Mouse (Mus musculus) limb, embryonic 13.5 days (tissue): ENCODE results near the gene Ltbp1. TPM values are rescaled to one million over a fixed set of nuclear protein-coding genes. Genes with fewer than 3 reads are reported as not detected.

ENCODE experiments used
- ATAC-seq: fragments of 200-750 bp; cut with Nextera tagmentation; 2 replicates; pipeline ENCODE4 v1.8.0; 2017; ENCODE audit warnings: low read depth, moderate number of reproducible peaks, moderate TSS enrichment; ENCODE audit not compliant: low FRiP score
- H3K27ac ChIP-seq: fragments of 300-500 bp; sonication (generic); 2 replicates; pipeline ENCODE4 v1.5.1; 2015; ENCODE audit warnings: inconsistent platforms, mild to moderate bottlenecking, moderate library complexity
- H3K27me3 ChIP-seq: fragments of 300-500 bp; sonication (generic); 2 replicates; pipeline ENCODE4 v1.6.1; 2015; ENCODE audit warnings: mild to moderate bottlenecking, inconsistent platforms
- H3K36me3 ChIP-seq: fragments of 300-500 bp; sonication (generic); 2 replicates; pipeline ENCODE4 v1.6.1; 2015; ENCODE audit warnings: inconsistent platforms, mild to moderate bottlenecking, moderate library complexity
- H3K4me1 ChIP-seq: fragments of 300-500 bp; sonication (generic); 2 replicates; pipeline ENCODE4 v1.6.1; 2015; ENCODE audit warnings: inconsistent platforms
- H3K4me2 ChIP-seq: fragments of 300-500 bp; sonication (generic); replicated peaks from 2 replicates; pipeline ENCODE4 v1.6.1; 2015; ENCODE audit warnings: inconsistent platforms, mild to moderate bottlenecking, moderate library complexity
- H3K4me3 ChIP-seq: fragments of 300-500 bp; sonication (generic); 2 replicates; pipeline ENCODE4 v1.5.1; 2015; ENCODE audit warnings: moderate library complexity, mild to moderate bottlenecking, inconsistent platforms
- H3K9ac ChIP-seq: fragments of 300-500 bp; sonication (generic); 2 replicates; pipeline ENCODE4 v1.6.1; 2015; ENCODE audit warnings: mild to moderate bottlenecking, inconsistent platforms
- H3K9me3 ChIP-seq: fragments of 300-500 bp; sonication (generic); 2 replicates; pipeline ENCODE4 v1.6.1; 2016; ENCODE audit warnings: inconsistent platforms
- WGBS: fragments of 180-500 bp; shearing (Covaris S2); methylation state at CpG from one replicate; pipeline ENCODE4 v1.1.7; 2015; 5-methylcytosine and 5-hydroxymethylcytosine counted together
- polyA plus RNA-seq: library from polyadenylated mRNA; unstranded; fragments of >200 nt; fragmentation: Nextera tagmentation; extraction: Ambion mirVana; gene quantifications from 2 replicates; pipeline ENCODE4 v1.2.1, GENCODE M21; 2015

Gene Ltbp1
- polyA plus RNA-seq, 1 experiment from 2014 or later, result 61.3 TPM

DNA sequence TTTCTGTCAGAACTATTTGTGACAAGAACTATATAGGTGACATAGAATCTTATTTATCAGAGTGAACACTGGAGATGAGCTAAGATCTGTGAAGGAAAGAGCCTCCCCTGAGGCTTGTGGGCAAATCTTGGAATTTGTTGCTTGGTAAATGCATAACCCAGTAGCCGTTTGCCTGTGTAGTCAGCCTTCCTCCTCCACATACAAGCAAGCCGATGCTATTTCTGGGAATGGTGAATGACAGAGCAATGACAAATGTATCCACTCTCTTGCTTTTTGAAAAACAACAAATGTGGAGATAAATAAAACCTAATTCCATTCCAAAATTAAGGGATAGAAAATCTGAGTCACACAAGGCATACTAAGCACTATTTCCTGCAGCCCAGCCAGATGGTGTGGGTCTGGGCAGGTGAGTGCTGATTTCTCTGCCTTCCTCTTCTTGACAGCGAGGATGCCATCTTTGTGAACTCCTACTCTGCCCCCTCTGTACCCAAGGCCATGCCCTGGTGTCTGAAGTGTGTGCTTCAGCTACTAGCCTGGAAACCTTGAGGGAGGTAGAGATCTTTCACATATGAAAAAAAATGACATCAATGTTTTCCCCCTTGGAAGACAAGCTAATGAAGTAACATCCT, 163.3 kb downstream of the Ltbp1 start:
- Histone ChIP-seq H3K36me3 (0 out of 2 replicates have a peak, but pooled peaks cover 6% of the 10 kb centered on the region), H3K4me1 (0 out of 2 replicates have a peak, but pooled peaks cover 3% of the 10 kb centered on the region), H3K27me3 (no peaks in the 10 kb centered on the region), H3K4me2 (no peak overlapping the region), H3K4me3 (no peak overlapping the region), H3K9ac (no peak overlapping the region), H3K27ac (no peak overlapping the region), H3K9me3 (no peaks in the 10 kb centered on the region)
- no peak for ATAC-seq
- 86% methylated on average over 3 of the region's 3 CpGs for WGBS

DNA sequence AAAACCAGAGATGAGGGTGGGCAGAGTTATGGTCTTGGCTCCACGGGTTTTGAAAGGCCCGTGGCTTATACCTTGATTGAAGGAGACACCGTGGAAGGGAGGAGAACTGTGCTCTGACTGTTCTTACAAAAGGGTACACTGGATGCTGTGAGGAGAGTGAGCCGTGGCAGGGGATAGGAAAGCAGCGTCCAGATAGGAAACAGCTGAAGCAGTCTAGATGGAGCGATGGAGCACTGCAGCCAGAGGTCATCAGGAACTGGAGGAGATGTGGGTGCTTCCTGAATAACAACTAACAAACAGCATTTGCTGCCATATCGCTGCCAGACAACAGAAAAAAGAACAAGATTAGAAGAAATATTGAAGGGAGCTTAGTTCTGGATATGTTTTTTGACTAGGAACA, 166.3 kb downstream of the Ltbp1 start:
- Histone ChIP-seq H3K4me3 (no peak overlapping the region), H3K9me3 (no peaks in the 10 kb centered on the region), H3K36me3 (0 out of 2 replicates have a peak, but pooled peaks cover 3% of the 10 kb centered on the region), H3K27me3 (no peaks in the 10 kb centered on the region), H3K4me1 (peaks cover 8% of the 10 kb centered on the region; the same call in 1 of the 2 replicates), H3K27ac (no peak overlapping the region), H3K9ac (no peak overlapping the region), H3K4me2 (no peak overlapping the region)
- ATAC-seq, result no peak
- 83% methylated on average over 7 of the region's 7 CpGs for WGBS

DNA sequence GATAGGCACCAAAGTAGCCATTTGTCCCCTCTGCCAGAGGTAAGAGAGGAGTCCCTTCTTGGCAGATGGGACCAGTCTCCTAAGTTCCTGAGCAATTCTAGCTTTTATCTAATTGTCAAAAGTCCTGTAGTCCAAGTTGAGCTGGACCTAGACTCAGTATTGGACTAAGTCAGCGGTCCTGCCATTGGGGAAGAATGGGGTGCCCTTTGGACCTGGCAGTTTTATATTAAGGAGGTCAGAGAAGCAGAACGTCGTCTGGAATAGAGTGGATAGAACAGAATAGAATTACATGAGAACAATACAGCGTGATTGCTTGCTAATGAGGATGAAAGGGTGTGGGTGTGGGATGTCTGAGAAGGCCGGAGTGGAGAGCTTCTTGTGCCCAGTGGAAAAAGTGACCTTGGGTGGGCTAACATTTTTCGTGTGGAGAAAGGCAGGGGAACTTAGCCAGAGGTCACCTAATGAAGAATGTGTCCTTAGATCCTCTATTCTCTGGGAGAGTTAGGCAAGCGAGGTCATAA, 167.4 kb downstream of the Ltbp1 start:
- Histone ChIP-seq H3K4me2 (no peak overlapping the region), H3K4me3 (no peak overlapping the region), H3K27me3 (no peaks in the 10 kb centered on the region), H3K4me1 (peaks cover 18% of the 10 kb centered on the region), H3K36me3 (0 out of 2 replicates have a peak, but pooled peaks cover 3% of the 10 kb centered on the region), H3K9ac (no peak overlapping the region), H3K27ac (no peak overlapping the region), H3K9me3 (no peaks in the 10 kb centered on the region)
- ATAC-seq, result no peak
- WGBS, result 89% methylated on average over 7 of the region's 7 CpGs

DNA sequence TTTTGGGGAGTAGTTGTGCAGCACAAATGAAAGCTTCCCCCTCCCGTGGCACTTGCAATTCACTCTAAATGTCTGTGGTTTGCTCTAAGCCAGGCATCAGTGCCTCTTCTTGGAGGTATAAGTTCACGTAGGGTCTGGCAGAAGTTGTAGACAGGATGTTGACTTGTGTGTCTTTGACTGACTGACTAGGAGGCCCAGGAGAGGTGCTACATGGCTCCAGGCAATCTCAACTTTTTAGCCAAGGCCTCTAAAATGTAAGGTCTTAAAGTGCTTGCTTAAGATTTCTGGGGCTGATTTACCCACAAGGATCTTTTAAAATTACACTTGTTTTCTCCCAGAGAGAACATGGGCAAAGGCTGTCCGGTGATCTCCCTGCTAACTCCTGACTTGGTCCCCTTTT, 169.1 kb downstream of the Ltbp1 start:
- Histone ChIP-seq H3K27ac (no peak overlapping the region), H3K36me3 (0 out of 2 replicates have a peak, but pooled peaks cover 3% of the 10 kb centered on the region), H3K9me3 (no peaks in the 10 kb centered on the region), H3K9ac (no peak overlapping the region), H3K4me2 (no peak overlapping the region), H3K4me3 (no peak overlapping the region), H3K4me1 (peaks cover 35% of the 10 kb centered on the region), H3K27me3 (no peaks in the 10 kb centered on the region)
- WGBS, result 81% methylated on average over 3 of the region's 3 CpGs
- ATAC-seq, result no peak

DNA sequence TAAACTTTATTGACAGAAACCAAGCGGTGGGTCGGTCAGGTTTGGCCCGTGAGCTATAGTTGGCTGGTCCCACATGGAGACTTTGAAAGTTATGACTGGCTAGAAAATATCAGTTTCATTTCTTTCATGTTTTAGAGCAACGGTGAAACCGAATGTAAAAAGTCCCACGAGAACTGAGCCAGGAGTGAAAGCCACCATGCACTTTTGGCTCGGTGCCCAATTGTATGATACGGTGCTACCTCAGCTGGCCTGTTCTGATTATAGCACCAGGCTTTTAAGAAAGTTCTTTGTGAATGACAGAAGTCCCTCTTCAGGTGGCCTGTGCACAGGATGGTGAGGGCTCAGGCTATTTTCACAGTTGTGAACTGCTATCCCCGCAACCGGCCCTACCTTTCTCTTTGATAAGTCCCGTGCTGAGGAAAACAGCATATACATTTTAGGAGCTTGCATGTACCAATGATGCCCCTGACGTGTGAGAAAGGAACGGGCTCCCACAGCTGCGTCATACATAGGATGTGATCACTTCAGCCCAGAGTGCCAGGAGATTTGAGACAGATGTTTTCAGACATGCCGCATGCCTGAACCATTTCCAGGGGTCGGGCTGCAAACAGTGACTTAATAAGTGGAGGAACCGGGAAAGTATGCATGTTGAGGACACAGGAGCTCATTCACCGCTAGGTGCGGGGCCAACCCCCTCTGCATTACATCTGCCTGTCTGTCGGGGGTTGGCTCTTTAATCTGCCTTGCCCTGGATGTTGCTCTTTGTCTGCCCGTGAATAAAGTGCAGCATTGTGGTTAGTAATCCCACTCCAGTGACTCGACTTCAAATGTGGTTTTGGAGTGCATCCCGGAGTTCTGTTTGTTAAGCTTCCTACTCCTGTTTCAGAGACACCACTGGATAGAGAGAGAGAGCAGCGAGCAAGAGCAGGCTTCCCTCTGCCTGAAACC, 172.8 kb downstream of the Ltbp1 start:
- WGBS, result 17% methylated on average over 24 of the region's 24 CpGs
- Histone ChIP-seq H3K27ac (peak overlapping the region; percentile 80), H3K9me3 (no peaks in the 10 kb centered on the region), H3K4me2 (peak overlapping the region; percentile 57), H3K27me3 (no peaks in the 10 kb centered on the region), H3K4me1 (peaks cover 63% of the 10 kb centered on the region), H3K36me3 (no peaks in the 10 kb centered on the region), H3K4me3 (peak overlapping the region; percentile 8), H3K9ac (peak overlapping the region; percentile 25; the same call in 1 of the 2 replicates)
- peak; percentile 86 for ATAC-seq

DNA sequence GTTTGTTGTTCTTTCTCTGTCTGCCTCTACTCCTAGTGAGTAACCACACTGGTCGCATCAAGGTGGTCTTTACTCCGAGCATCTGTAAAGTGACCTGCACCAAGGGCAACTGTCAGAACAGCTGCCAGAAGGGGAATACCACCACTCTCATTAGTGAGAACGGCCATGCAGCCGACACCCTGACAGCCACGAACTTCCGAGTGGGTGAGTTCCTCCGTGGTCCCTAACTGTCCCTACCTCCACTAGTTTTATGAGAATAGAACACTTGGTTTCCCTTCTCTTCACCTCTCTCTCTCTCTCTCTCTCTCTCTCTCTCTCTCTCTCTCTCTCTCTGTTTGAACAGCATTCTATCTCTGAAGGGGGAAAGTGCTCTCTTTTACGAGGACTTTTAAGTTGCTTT, 173.6 kb downstream of the Ltbp1 start:
- H3K4me3 ChIP-seq, result peak overlapping the region; percentile 30
- ATAC-seq, result no peak

DNA sequence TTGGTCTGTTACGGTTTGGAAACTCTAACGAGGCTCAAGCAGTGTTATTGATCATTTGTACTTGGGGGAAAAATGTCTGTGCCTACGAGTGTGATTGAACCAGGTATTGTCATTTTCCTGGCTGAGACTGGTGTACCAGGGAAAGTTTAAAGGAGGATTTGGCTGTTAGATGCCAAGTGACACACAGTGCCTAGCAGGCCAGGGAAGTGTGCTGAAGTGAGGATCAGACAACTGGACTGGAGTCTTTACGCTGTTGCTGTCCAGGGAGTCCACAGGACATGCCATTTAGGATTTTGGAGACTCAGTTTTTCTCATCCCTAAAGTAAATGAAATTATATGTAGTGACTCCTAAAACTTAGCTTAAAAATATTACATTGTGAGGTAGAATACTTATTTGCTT, 174.9 kb downstream of the Ltbp1 start:
- ATAC-seq, result no peak
- Histone ChIP-seq H3K4me1 (peaks cover 61% of the 10 kb centered on the region), H3K9ac (0 out of 2 replicates have a peak overlapping the region, but pooled peaks have one; percentile 13), H3K4me2 (peak overlapping the region; percentile 57), H3K4me3 (no peak overlapping the region), H3K27ac (no peak overlapping the region), H3K27me3 (no peaks in the 10 kb centered on the region), H3K9me3 (no peaks in the 10 kb centered on the region), H3K36me3 (peaks cover under 1% of the 10 kb centered on the region; the same call in 1 of the 2 replicates)
- WGBS, result 67% methylated on average over 4 of the region's 4 CpGs

More for the DNA sequence above, 173.6 kb downstream of the Ltbp1 start:
- Histone ChIP-seq H3K36me3 (no peaks in the 10 kb centered on the region), H3K4me2 (peak overlapping the region; percentile 57), H3K9me3 (no peaks in the 10 kb centered on the region), H3K4me1 (peaks cover 65% of the 10 kb centered on the region), H3K27me3 (no peaks in the 10 kb centered on the region), H3K27ac (no peak overlapping the region), H3K9ac (peak overlapping the region; percentile 43)
- 21% methylated on average over 8 of the region's 8 CpGs for WGBS

DNA sequence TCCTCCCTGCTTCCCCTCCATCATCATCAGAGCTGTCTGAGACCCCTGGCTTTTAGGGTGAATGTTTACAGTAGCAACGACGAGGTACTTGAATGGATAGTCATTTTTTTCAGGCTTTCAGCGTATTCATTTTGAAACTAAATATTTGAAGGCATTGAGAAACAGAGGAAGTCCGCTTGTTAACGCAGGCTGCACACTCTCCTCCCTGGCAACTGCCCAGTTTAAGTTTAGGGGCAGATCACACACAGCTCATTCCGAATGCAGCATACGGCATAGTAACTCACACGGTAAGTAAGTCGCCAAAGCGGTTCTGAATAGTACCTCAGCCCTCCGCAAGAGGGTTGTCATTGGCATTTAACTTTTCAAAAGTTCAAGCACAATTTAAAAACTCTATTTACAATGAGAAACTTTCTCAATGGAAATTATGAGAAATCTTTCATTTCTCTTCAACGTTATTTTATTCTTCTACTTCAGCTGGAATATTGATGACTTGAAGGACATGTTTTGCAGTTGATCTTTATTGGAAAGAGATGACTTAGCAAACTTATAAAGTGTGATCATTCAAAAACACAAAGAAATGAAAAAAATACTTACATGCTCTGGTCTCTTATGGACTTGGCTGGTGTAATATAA, 175.7 kb downstream of the Ltbp1 start:
- H3K36me3 ChIP-seq, result peaks cover 7% of the 10 kb centered on the region
- 64% methylated on average over 12 of the region's 12 CpGs for WGBS
- H3K4me3 ChIP-seq, result no peak overlapping the region
- no peaks in the 10 kb centered on the region for H3K27me3 ChIP-seq
- no peak overlapping the region for H3K9ac ChIP-seq
- H3K27ac ChIP-seq, result no peak overlapping the region
- peaks cover 61% of the 10 kb centered on the region for H3K4me1 ChIP-seq
- no peak for ATAC-seq
- 0 out of 2 replicates have a peak overlapping the region, but pooled peaks have one; percentile 11 for H3K4me2 ChIP-seq
- H3K9me3 ChIP-seq, result no peaks in the 10 kb centered on the region

DNA sequence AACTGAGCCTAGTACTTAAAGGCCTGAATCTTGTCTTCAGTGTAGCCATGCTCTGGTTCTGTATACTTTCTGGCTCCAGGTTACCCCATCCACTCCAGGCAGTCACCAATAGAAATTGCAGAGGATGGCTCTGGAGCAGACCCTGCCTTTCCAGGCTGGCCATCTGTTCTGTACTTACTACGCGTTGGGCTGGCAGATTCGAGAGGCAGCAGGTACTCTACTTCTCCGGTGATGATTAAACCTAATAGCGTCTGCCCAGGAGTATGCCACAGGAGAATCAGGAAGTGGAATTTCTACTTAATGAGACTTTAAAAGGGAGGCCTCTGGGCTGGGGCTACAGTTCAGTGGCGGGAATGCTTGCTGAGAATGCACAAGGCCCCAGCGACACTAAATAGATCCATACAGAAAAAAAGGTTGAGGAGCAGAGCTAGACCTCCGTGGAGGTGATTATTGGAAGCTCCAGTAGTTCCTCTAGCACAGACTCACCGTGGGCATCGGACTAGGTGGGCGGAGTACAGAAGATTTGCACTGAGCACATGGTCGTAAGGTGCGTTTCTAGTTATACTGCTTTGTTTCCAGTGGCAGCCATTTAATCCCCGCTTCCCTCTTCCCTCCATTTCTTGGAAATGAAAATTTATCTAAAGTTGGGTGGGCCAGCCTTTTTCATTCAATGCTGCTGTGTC, 177.1 kb downstream of the Ltbp1 start:
- peaks cover 54% of the 10 kb centered on the region for H3K4me1 ChIP-seq
- no peak overlapping the region for H3K4me2 ChIP-seq
- no peak overlapping the region for H3K9ac ChIP-seq
- no peak overlapping the region for H3K27ac ChIP-seq
- no peak overlapping the region for H3K4me3 ChIP-seq
- no peaks in the 10 kb centered on the region for H3K27me3 ChIP-seq
- no peak for ATAC-seq
- no peaks in the 10 kb centered on the region for H3K9me3 ChIP-seq
- peaks cover 7% of the 10 kb centered on the region for H3K36me3 ChIP-seq
- 44% methylated on average over 14 of the region's 14 CpGs for WGBS

DNA sequence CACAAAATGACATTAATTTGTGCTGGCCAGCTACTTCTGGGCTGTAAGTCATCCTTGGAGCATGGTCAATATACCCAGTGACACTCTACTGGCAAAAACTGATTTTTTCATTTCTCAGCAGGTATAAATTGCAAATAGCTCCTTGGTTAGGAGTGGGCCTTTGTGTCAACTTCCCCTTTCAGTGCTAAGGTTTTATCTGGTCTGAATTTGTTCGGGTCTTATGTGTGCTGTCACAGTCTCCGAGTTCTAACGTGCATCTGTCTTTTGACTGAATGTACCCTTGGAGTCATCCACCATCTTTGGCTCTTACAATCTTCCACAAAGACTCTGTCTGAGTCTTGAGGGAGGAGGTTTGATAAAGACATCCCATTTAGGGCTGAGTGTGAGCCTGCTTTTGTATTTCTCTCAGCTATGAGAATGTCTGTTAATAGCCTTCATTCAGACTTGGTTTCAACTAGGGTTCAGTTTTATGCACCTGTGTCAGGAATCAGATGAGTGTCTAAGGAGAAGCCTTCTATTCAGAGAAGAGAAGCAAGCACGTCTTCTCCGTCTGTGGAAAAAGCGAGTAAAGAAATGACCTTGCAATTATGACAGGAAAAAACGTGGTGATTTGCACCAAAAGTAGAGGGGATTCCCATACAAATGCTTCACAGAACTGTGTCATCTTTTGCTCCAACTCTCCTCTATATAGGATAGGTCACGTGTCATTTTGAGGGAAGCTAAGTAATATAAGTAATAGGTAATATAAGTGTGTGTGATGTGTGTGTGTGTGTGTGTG, 181.6 kb downstream of the Ltbp1 start:
- Histone ChIP-seq H3K9ac (no peak overlapping the region), H3K4me1 (peaks cover 26% of the 10 kb centered on the region), H3K4me2 (no peak overlapping the region), H3K27ac (no peak overlapping the region), H3K4me3 (no peak overlapping the region), H3K9me3 (no peaks in the 10 kb centered on the region), H3K36me3 (peaks cover 7% of the 10 kb centered on the region), H3K27me3 (no peaks in the 10 kb centered on the region)
- ATAC-seq, result no peak
- WGBS, result 92% methylated on average over 8 of the region's 8 CpGs

DNA sequence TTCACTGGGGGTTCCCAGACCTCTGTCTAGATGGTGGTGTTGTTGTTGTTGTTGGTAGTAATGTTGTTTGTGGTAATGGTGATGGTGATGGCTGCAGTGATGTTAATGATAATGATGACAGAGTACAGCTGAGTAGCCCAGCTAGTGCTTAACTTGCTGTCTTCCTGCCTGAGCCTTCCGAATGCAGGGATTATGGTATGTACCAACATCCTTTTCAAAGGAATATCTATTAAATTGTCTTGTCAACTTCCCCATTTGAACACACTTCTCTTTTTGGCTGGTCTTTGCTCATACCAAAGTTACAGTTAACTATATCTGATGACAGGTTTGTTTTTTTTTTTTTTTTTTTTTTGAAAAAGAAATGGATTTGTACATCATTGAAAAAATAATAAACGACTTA, 191.6 kb downstream of the Ltbp1 start:
- WGBS, result 87% methylated on average over 2 of the region's 2 CpGs
- no peak for ATAC-seq
- Histone ChIP-seq H3K9me3 (no peaks in the 10 kb centered on the region), H3K9ac (no peak overlapping the region), H3K27ac (no peak overlapping the region), H3K4me1 (peaks cover 1% of the 10 kb centered on the region; the same call in 1 of the 2 replicates), H3K4me3 (no peak overlapping the region), H3K4me2 (no peak overlapping the region), H3K36me3 (peaks cover 10% of the 10 kb centered on the region; the same call in 1 of the 2 replicates), H3K27me3 (no peaks in the 10 kb centered on the region)
